Mouse (Mus musculus): ENCODE results near the gene Tbx10. TPM values are rescaled to one million over a fixed set of nuclear protein-coding genes. Genes with fewer than 3 reads are reported as not detected.
A peak's percentile ranks its signal among the peaks of the same experiment; 100 is the strongest.

Tbx10 gene
- total and polyA plus RNA-seq, 3 experiments, result not detected

- H3K79me2 ChIP-seq (ENCODE audit: control insufficient read depth, insufficient read depth, low read length, poor library complexity), result no peaks in the 10 kb centered on the region
- H3K4me3 ChIP-seq (ENCODE audit: control insufficient read depth in 1 of 2, insufficient read depth in 1 of 2, low read depth in 2 of 2, low read length in 2 of 2), result no peak overlapping the region
- no peak overlapping the region for H3K9ac ChIP-seq (ENCODE audit: control insufficient read depth, low read depth, low read length, poor library complexity, severe bottlenecking)
- 0 out of 4 replicates have a peak, but pooled peaks cover 1 to 2% of the 10 kb centered on the region in 2 experiments for H3K27me3 ChIP-seq (ENCODE audit: control insufficient read depth in 1 of 2, insufficient read depth in 2 of 2, low read length in 2 of 2)
- DNase-seq (ENCODE audit: low read depth, low spot score), result no peak
- no peak overlapping the region for H3K27ac ChIP-seq (ENCODE audit: control insufficient read depth, low read depth, low read length)
- TF ChIP-seq HCFC1 (IDR thresholded peaks at IDR 0.05; ENCODE audit: low read depth, low read length) (no peak), CTCF (IDR thresholded peaks at IDR 0.05 in 2 of 3, conservative IDR thresholded peaks at IDR 0.05 in 1 of 3; ENCODE audit: control insufficient read depth in 1 of 3, insufficient read depth in 1 of 3, low read depth in 2 of 3, low read length in 3 of 3, poor library complexity in 1 of 3, severe bottlenecking in 1 of 3) (peak in 1 of 3 experiments; percentile 6; a peak in 1 of 6 replicates)
- no peaks in the 10 kb centered on the region for H3K4me1 ChIP-seq (ENCODE audit: control insufficient read depth in 1 of 2, insufficient read depth in 2 of 2, low read length in 2 of 2)
- H3K36me3 ChIP-seq (ENCODE audit: control insufficient read depth in 1 of 2, insufficient read depth in 2 of 2, low read length in 2 of 2), result no peaks in the 10 kb centered on the region
- no peaks in the 10 kb centered on the region for H3K9me3 ChIP-seq (replicated peaks; ENCODE audit: insufficient read depth, low read length)
Measured at GRCm38 (mm10) chr19:3966330-3967075, 26.0 kb upstream of the Tbx10 start.

GRCm38 (mm10) chr19:3967258-3967657 lies 25.3 kb upstream of the Tbx10 start:
- no peaks in the 10 kb centered on the region for H3K79me2 ChIP-seq (ENCODE audit: control insufficient read depth, insufficient read depth, low read length, poor library complexity)
- no peaks in the 10 kb centered on the region for H3K36me3 ChIP-seq (ENCODE audit: control insufficient read depth in 1 of 2, insufficient read depth in 2 of 2, low read length in 2 of 2)
- H3K27me3 ChIP-seq (ENCODE audit: control insufficient read depth in 1 of 2, insufficient read depth in 2 of 2, low read length in 2 of 2), result 0 out of 4 replicates have a peak, but pooled peaks cover 2 to 3% of the 10 kb centered on the region in 2 experiments
- H3K27ac ChIP-seq (ENCODE audit: control insufficient read depth, low read depth, low read length), result no peak overlapping the region
- no peak for TF ChIP-seq ELF1 (IDR thresholded peaks at IDR 0.05; ENCODE audit: low read depth, low read length)
- TF ChIP-seq JUND (IDR thresholded peaks at IDR 0.05; ENCODE audit: low read depth, low read length), result no peak
- no peak for TF ChIP-seq GATA1 (IDR thresholded peaks at IDR 0.05; ENCODE audit: low read depth, low read length)
- TF ChIP-seq SIN3A (IDR thresholded peaks at IDR 0.05; ENCODE audit: low read length), result no peak
- no peak for TF ChIP-seq TAL1 (IDR thresholded peaks at IDR 0.05; ENCODE audit: low read length)
- 0 out of 2 replicates have a peak, but pooled peaks have one; percentile 7 for TF ChIP-seq ETS1 (IDR thresholded peaks at IDR 0.05; ENCODE audit: low read depth, low read length)
- H3K9ac ChIP-seq (ENCODE audit: control insufficient read depth, low read depth, low read length, poor library complexity, severe bottlenecking), result no peak overlapping the region
- no peaks in the 10 kb centered on the region for H3K9me3 ChIP-seq (replicated peaks; ENCODE audit: insufficient read depth, low read length)
- no peak overlapping the region for H3K4me3 ChIP-seq (ENCODE audit: control insufficient read depth in 1 of 2, insufficient read depth in 1 of 2, low read depth in 2 of 2, low read length in 2 of 2)
- no peaks in the 10 kb centered on the region for H3K4me1 ChIP-seq (ENCODE audit: control insufficient read depth in 1 of 2, insufficient read depth in 2 of 2, low read length in 2 of 2)
- peak; percentile 36 for DNase-seq (ENCODE audit: low read depth, low spot score)

DNA sequence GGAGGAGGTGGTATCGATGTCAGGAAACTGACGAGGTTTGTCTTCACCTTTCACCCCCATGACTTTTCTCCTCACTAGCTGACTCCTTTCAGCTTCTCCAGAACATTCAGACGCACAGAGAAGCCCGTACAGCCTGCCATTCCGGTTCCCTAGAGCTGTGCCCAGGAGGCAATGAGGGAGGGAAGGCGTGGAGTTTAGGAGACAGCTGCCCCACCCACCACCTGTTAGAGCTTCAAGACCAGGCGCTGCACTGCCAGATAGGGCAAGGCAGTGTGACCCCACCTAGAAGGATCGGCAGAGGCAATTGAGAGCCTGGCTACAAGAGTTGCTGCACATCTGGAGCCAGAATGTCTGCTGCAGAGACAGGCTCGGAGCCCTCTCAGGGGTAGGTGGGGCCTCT lies 20.3 kb upstream of the Tbx10 start, which contains the start of gene Aldh3b2:
Gene Aldh3b2, plus strand, starts transcription at position 100 of the 400 bp plus-strand sequence.
- Histone ChIP-seq H3K4me3 (ENCODE audit: control insufficient read depth in 1 of 2, insufficient read depth in 1 of 2, low read depth in 2 of 2, low read length in 2 of 2) (no peak within 1 kb of the TSS), H3K36me3 (ENCODE audit: control insufficient read depth in 1 of 2, insufficient read depth in 2 of 2, low read length in 2 of 2) (no peaks in the 10 kb centered on the region), H3K4me1 (ENCODE audit: control insufficient read depth in 1 of 2, insufficient read depth in 2 of 2, low read length in 2 of 2) (no peaks in the 10 kb centered on the region), H3K79me2 (ENCODE audit: control insufficient read depth, insufficient read depth, low read length, poor library complexity) (no peaks in the 10 kb centered on the region), H3K27me3 (ENCODE audit: control insufficient read depth in 1 of 2, insufficient read depth in 2 of 2, low read length in 2 of 2) (peaks cover 2 to 3% of the 10 kb centered on the region in 2 experiments; a peak in 2 of 4 replicates), H3K27ac (ENCODE audit: control insufficient read depth, low read depth, low read length) (no peak within 1 kb of the TSS), H3K9me3 (replicated peaks; ENCODE audit: insufficient read depth, low read length) (no peaks in the 10 kb centered on the region), H3K9ac (ENCODE audit: control insufficient read depth, low read depth, low read length, poor library complexity, severe bottlenecking) (no peak within 1 kb of the TSS)
- DNase-seq (ENCODE audit: low read depth, low spot score), result no peak
- TF ChIP-seq ELF1 (IDR thresholded peaks at IDR 0.05; ENCODE audit: low read depth, low read length), result no peak
- TF ChIP-seq MAFK (IDR thresholded peaks at IDR 0.05; ENCODE audit: borderline replicate concordance, low read depth, low read length), result no peak
- TF ChIP-seq TCF12 (IDR thresholded peaks at IDR 0.05; ENCODE audit: low read depth, low read length), result no peak
- TF ChIP-seq NRF1 (IDR thresholded peaks at IDR 0.05; ENCODE audit: insufficient read depth, low read depth, low read length, poor library complexity, severe bottlenecking), result no peak
- TF ChIP-seq UBTF (IDR thresholded peaks at IDR 0.05; ENCODE audit: borderline replicate concordance, insufficient read depth, low read depth, low read length), result no peak
- no peak for TF ChIP-seq ZNF384 (IDR thresholded peaks at IDR 0.05; ENCODE audit: low read depth, low read length)
- no peak for TF ChIP-seq RCOR1 (IDR thresholded peaks at IDR 0.05; ENCODE audit: low read depth, low read length)
- TF ChIP-seq E2F4 (IDR thresholded peaks at IDR 0.05; ENCODE audit: borderline replicate concordance, low read depth, low read length), result no peak
- no peak for TF ChIP-seq MAX (IDR thresholded peaks at IDR 0.05; ENCODE audit: low read length)
- TF ChIP-seq ZC3H11A (IDR thresholded peaks at IDR 0.05; ENCODE audit: low read depth, low read length), result no peak
- no peak for TF ChIP-seq EP300 (IDR thresholded peaks at IDR 0.05; ENCODE audit: low read depth in 1 of 2, low read length in 2 of 2)
- TF ChIP-seq MXI1 (IDR thresholded peaks at IDR 0.05; ENCODE audit: low read depth, low read length), result no peak
- no peak for TF ChIP-seq POLR2AphosphoS5 (IDR thresholded peaks at IDR 0.05; ENCODE audit: borderline replicate concordance, low read depth, low read length)
- TF ChIP-seq TBP (IDR thresholded peaks at IDR 0.05; ENCODE audit: low read depth, low read length), result no peak
- TF ChIP-seq CHD1 (IDR thresholded peaks at IDR 0.05; ENCODE audit: low read depth, low read length), result no peak
- TF ChIP-seq SIN3A (IDR thresholded peaks at IDR 0.05; ENCODE audit: low read length), result no peak

All from MEL (cell line).